Mouse (Mus musculus): Measurements from ENCODE around the gene Zfp385b. TPM values are rescaled to one million over a fixed set of nuclear protein-coding genes. Genes with fewer than 3 reads are reported as not detected.

Gene Zfp385b
- polyA plus RNA-seq, 1 experiment from 2014 or later = 14.6 TPM

DNA sequence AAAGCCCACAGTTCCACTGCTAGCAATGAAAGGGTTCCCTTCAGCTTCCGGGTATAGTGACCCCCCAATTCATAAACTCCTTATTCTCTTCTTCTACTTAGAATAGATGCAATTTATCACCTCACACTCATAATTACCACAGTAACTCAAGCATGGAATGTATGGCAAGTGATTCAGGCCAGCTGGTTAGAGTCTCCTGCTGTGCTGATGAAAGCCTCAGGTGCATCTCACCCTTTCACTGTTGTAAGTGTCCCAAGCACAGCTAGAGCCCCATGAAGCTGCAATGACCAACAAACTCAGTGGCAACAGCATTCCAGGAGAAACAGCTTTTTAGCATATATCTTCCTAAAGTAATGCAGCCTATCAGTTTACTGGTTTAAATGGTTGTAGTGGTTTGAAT lies 235.9 kb downstream of the Zfp385b start:
- Histone ChIP-seq H3K9me3 (replicated peaks) (0 out of 2 replicates have a peak, but pooled peaks cover 3% of the 10 kb centered on the region), H3K9ac (replicated peaks) (no peak overlapping the region), H3K36me3 (no peaks in the 10 kb centered on the region), H3K27ac (replicated peaks) (no peak overlapping the region), H3K4me3 (replicated peaks) (no peak overlapping the region), H3K4me1 (no peaks in the 10 kb centered on the region), H3K4me2 (no peak overlapping the region), H3K27me3 (replicated peaks) (no peaks in the 10 kb centered on the region)
- ATAC-seq (ENCODE audit: low FRiP score) = no peak
- WGBS = 59% methylated on average over 1 of the region's 1 CpGs

GRCm38 (mm10) chr2:77576571-77576970 lies 242.9 kb downstream of the Zfp385b start:
- no peak for ATAC-seq (ENCODE audit: low FRiP score)
- Histone ChIP-seq H3K36me3 (no peaks in the 10 kb centered on the region), H3K9me3 (replicated peaks) (no peaks in the 10 kb centered on the region), H3K4me3 (replicated peaks) (no peak overlapping the region), H3K27me3 (replicated peaks) (no peaks in the 10 kb centered on the region), H3K27ac (replicated peaks) (no peak overlapping the region), H3K9ac (replicated peaks) (no peak overlapping the region), H3K4me1 (no peaks in the 10 kb centered on the region), H3K4me2 (no peak overlapping the region)
- WGBS = 94% methylated on average over 1 of the region's 1 CpGs

DNA sequence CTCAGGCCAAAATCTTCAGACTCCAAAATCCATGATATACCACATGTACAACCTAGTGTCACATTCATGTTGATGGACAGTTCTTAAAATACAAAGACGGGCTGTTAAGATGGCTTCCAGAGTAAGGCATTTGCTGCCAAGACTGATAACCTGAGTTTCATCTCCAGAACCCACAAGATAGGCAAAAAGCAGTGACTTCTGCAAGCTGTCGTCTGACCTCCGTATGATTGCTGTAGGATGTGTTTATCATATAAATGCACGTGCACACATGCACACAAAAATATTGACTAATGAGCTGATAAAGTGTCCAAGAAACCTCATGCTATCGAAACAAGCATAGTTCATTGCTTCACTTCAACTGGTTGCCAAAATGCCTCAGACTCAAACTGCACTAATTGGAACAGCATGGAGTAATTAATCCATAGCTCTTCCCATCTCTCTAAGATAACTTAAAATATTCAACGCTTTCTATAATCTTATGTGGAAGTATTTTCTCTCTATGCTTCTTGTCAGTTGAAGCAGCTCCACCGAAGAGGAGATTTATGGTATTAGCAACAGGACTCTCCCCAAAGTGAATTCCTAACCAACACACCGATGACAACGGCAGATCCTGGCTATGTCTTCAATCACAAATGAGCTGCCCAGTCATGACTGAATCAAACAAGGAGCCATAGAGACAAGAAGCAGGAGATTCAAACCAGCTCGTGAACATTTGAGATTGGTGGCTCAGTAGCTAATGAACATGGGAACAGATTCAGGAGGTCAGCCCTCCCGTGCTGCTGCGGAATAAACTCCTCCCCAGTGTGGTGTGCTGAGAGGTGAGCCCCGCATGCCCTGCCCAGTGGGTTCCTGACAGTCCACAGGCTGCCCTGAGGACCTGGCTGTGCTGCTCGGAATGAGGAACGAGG lies 251.7 kb downstream of the Zfp385b start:
- Histone ChIP-seq H3K27me3 (replicated peaks) (no peaks in the 10 kb centered on the region), H3K9ac (replicated peaks) (no peak overlapping the region), H3K4me3 (replicated peaks) (no peak overlapping the region), H3K4me1 (no peaks in the 10 kb centered on the region), H3K4me2 (no peak overlapping the region), H3K36me3 (no peaks in the 10 kb centered on the region), H3K9me3 (replicated peaks) (no peaks in the 10 kb centered on the region), H3K27ac (replicated peaks) (no peak overlapping the region)
- ATAC-seq (ENCODE audit: low FRiP score) = no peak
- 85% methylated on average over 15 of the region's 15 CpGs for WGBS

DNA sequence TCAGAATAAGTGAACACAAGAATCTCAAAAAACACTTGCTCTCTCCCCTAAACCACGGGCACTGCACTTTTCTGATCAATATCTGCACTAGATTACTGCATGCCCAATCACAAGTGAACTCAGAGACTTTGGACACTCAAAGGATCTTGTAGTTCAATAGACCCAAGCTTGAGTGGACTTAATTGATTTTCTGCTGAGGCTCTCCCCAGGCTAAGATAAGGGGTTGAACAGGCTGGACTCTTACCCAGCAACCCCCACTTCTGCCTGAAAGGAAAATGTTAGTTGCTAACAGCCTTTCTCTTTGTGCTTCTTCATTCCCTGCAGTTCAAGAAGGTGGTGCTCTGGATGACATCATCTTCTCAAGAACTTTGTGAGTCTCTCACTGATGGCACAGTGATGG lies 255.7 kb downstream of the Zfp385b start:
- Histone ChIP-seq H3K4me3 (replicated peaks) (no peak overlapping the region), H3K36me3 (no peaks in the 10 kb centered on the region), H3K9ac (replicated peaks) (no peak overlapping the region), H3K4me1 (no peaks in the 10 kb centered on the region), H3K9me3 (replicated peaks) (no peaks in the 10 kb centered on the region), H3K4me2 (no peak overlapping the region), H3K27me3 (replicated peaks) (no peaks in the 10 kb centered on the region), H3K27ac (replicated peaks) (no peak overlapping the region)
- 71% methylated on average over 1 of the region's 1 CpGs for WGBS
- no peak for ATAC-seq (ENCODE audit: low FRiP score)

GRCm38 (mm10) chr2:77561941-77562340 lies 257.5 kb downstream of the Zfp385b start:
- no peak overlapping the region for H3K27ac ChIP-seq (replicated peaks)
- no peak overlapping the region for H3K4me2 ChIP-seq
- H3K4me3 ChIP-seq (replicated peaks) = no peak overlapping the region
- H3K4me1 ChIP-seq = no peaks in the 10 kb centered on the region
- no peaks in the 10 kb centered on the region for H3K27me3 ChIP-seq (replicated peaks)
- no peak overlapping the region for H3K9ac ChIP-seq (replicated peaks)
- 91% methylated on average over 5 of the region's 5 CpGs for WGBS
- no peaks in the 10 kb centered on the region for H3K9me3 ChIP-seq (replicated peaks)
- no peaks in the 10 kb centered on the region for H3K36me3 ChIP-seq
- no peak for ATAC-seq (ENCODE audit: low FRiP score)

DNA sequence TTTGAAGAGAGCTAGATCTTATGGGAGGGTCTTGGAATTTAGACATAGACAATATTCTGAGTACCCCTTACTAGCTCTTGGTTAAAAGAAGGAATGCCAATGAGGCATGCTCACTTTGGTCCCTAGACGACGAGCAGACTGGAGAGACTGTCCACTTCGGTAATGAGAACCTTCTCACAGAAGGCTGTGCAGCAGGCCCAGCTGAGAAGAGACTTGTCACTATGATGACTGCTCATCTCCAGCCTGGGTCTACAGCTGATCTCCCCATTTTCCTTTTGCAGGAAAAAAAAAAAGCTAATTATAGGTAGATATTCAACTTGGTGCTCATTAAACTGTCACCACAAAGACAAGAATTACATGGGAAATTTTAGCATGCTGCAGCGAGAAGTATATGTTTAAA lies 262.5 kb downstream of the Zfp385b start:
- no peaks in the 10 kb centered on the region for H3K36me3 ChIP-seq
- no peak overlapping the region for H3K4me3 ChIP-seq (replicated peaks)
- H3K27me3 ChIP-seq (replicated peaks) = no peaks in the 10 kb centered on the region
- no peak overlapping the region for H3K9ac ChIP-seq (replicated peaks)
- WGBS = 83% methylated on average over 4 of the region's 4 CpGs
- H3K9me3 ChIP-seq (replicated peaks) = no peaks in the 10 kb centered on the region
- no peak overlapping the region for H3K4me2 ChIP-seq
- no peak for ATAC-seq (ENCODE audit: low FRiP score)
- no peak overlapping the region for H3K27ac ChIP-seq (replicated peaks)
- H3K4me1 ChIP-seq = no peaks in the 10 kb centered on the region

GRCm38 (mm10) chr2:77555980-77556379 lies 263.5 kb downstream of the Zfp385b start:
- Histone ChIP-seq H3K4me1 (no peaks in the 10 kb centered on the region), H3K27ac (replicated peaks) (no peak overlapping the region), H3K9me3 (replicated peaks) (no peaks in the 10 kb centered on the region), H3K36me3 (no peaks in the 10 kb centered on the region), H3K27me3 (replicated peaks) (no peaks in the 10 kb centered on the region), H3K9ac (replicated peaks) (no peak overlapping the region), H3K4me3 (replicated peaks) (no peak overlapping the region), H3K4me2 (no peak overlapping the region)
- WGBS = 59% methylated on average over 7 of the region's 7 CpGs
- no peak for ATAC-seq (ENCODE audit: low FRiP score)

DNA sequence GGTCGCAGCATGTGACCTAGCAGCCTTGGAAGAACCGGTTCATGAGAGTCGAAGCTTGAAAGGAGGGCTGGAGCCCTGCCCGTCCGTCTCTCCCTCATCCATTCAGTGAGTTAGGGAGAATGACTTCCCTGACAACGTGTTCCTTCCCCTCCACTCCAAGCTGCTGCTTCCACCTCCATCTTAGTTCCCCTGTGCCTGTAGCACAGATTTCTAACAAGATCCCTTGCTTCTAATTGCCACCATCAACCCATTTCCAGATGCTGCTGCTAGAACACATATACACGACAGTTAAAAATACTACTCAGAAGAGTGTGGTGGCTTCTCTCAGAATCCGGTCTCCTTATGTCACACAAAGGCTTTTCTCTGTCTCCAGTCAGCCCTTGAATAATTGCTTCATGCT lies 266.8 kb downstream of the Zfp385b start:
- whole genome bisulfite sequencing = 52% methylated on average over 8 of the region's 8 CpGs
- ATAC-seq (ENCODE audit: low FRiP score) = no peak
- H3K27ac ChIP-seq (replicated peaks) = no peak overlapping the region

GRCm38 (mm10) chr2:77543388-77543787 lies 276.1 kb downstream of the Zfp385b start:
- H3K4me3 ChIP-seq (replicated peaks) = no peak overlapping the region
- no peaks in the 10 kb centered on the region for H3K9me3 ChIP-seq (replicated peaks)
- H3K27ac ChIP-seq (replicated peaks) = no peak overlapping the region
- ATAC-seq (ENCODE audit: low FRiP score) = no peak
- no peak overlapping the region for H3K9ac ChIP-seq (replicated peaks)
- 56% methylated on average over 1 of the region's 1 CpGs for WGBS
- H3K36me3 ChIP-seq = no peaks in the 10 kb centered on the region
- 0 out of 2 replicates have a peak, but pooled peaks cover 3% of the 10 kb centered on the region for H3K4me1 ChIP-seq
- H3K4me2 ChIP-seq = no peak overlapping the region
- H3K27me3 ChIP-seq (replicated peaks) = no peaks in the 10 kb centered on the region

More for the DNA sequence above, 266.8 kb downstream of the Zfp385b start:
- no peak overlapping the region for H3K9ac ChIP-seq (replicated peaks)
- H3K9me3 ChIP-seq (replicated peaks) = no peaks in the 10 kb centered on the region
- no peak overlapping the region for H3K4me2 ChIP-seq
- no peak overlapping the region for H3K4me3 ChIP-seq (replicated peaks)
- H3K36me3 ChIP-seq = no peaks in the 10 kb centered on the region
- H3K27me3 ChIP-seq (replicated peaks) = no peaks in the 10 kb centered on the region
- no peaks in the 10 kb centered on the region for H3K4me1 ChIP-seq

GRCm38 (mm10) chr2:77542605-77543004 lies 276.8 kb downstream of the Zfp385b start:
- 0 out of 2 replicates have a peak, but pooled peaks cover 3% of the 10 kb centered on the region for H3K4me1 ChIP-seq
- 72% methylated on average over 2 of the region's 2 CpGs for WGBS
- H3K9ac ChIP-seq (replicated peaks) = no peak overlapping the region
- H3K4me3 ChIP-seq (replicated peaks) = no peak overlapping the region
- no peaks in the 10 kb centered on the region for H3K36me3 ChIP-seq
- ATAC-seq (ENCODE audit: low FRiP score) = no peak
- no peak overlapping the region for H3K27ac ChIP-seq (replicated peaks)
- H3K9me3 ChIP-seq (replicated peaks) = no peaks in the 10 kb centered on the region
- H3K27me3 ChIP-seq (replicated peaks) = no peaks in the 10 kb centered on the region
- no peak overlapping the region for H3K4me2 ChIP-seq

DNA sequence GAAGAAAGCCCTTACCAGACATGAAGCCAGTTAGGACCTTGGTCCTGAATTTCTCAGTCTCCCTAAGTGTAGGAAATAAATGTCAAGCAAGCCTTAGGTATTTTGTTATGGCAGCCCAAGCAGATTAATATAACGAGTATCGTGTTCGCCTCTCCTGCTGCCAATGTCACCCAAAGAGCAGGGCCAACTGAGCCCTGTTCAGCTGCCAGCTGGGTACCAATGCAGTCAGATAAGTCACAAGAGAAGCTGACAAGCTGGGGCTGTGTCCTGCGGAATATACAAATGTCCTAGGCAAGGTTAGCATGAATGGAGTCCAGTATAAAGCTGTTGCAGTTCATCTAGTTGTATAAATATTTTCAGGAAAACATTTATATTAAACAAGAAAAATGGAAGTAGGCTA lies 277.8 kb downstream of the Zfp385b start:
- H3K27me3 ChIP-seq (replicated peaks) = no peaks in the 10 kb centered on the region
- H3K4me1 ChIP-seq = 0 out of 2 replicates have a peak, but pooled peaks cover 3% of the 10 kb centered on the region
- H3K9ac ChIP-seq (replicated peaks) = no peak overlapping the region
- WGBS = 89% methylated on average over 4 of the region's 4 CpGs
- no peak overlapping the region for H3K27ac ChIP-seq (replicated peaks)
- no peaks in the 10 kb centered on the region for H3K9me3 ChIP-seq (replicated peaks)
- H3K36me3 ChIP-seq = no peaks in the 10 kb centered on the region
- H3K4me3 ChIP-seq (replicated peaks) = no peak overlapping the region
- no peak for ATAC-seq (ENCODE audit: low FRiP score)
- no peak overlapping the region for H3K4me2 ChIP-seq

GRCm38 (mm10) chr2:77540860-77541259 lies 278.6 kb downstream of the Zfp385b start:
- Histone ChIP-seq H3K9me3 (replicated peaks) (no peaks in the 10 kb centered on the region), H3K4me1 (0 out of 2 replicates have a peak, but pooled peaks cover 3% of the 10 kb centered on the region), H3K9ac (replicated peaks) (no peak overlapping the region), H3K4me2 (no peak overlapping the region), H3K4me3 (replicated peaks) (no peak overlapping the region), H3K27me3 (replicated peaks) (no peaks in the 10 kb centered on the region), H3K27ac (replicated peaks) (no peak overlapping the region), H3K36me3 (no peaks in the 10 kb centered on the region)
- WGBS = 90% methylated on average over 3 of the region's 3 CpGs
- no peak for ATAC-seq (ENCODE audit: low FRiP score)
